Mouse (Mus musculus) gastrocnemius, postnatal 4 days (tissue): Measurements from ENCODE around the gene Npc2. TPM values are rescaled to one million over a fixed set of nuclear protein-coding genes. Genes with fewer than 3 reads are reported as not detected.
A peak's percentile ranks its signal among the peaks of the same experiment; 100 is the strongest.

Experiments used
- DNase-seq, 2 experiments: peaks; one replicate each; pipeline ENCODE4 v3.0.0; 2021 to 2022; ENCODE audit warnings: low spot score in 2 of 2, mixed read lengths in 2 of 2
- total RNA-seq, 2 experiments: library from RNA; stranded (reverse); gene quantifications; 2 replicates each; pipeline ENCODE4 v1.2.3; 2021

Npc2 gene
- total RNA-seq, 2 experiments from 2014 or later, result 40.4 to 44.1 TPM

DNA sequence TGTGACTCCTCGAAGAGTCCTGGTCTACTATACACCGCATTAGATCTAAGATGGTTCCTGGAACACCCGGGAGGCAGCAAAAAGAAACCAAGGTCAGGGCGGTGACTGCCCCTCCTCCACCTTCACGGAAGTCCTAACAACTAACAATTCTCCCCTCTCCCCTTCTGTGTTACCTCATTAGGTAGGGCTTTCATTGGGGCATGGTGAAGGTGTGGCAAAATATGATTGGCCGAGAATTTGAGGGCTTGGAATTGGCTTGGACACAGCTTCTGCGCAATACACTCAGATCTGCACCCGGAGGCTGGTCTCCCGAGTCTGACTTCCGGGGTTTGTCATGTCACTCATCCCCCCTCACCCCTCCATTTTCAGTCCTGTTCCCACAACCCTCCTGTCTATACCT, 44.5 kb downstream of the Npc2 start:
- no peak for DNase-seq

- DNase-seq, result no peak
Observed at GRCm38 (mm10) chr12:84727434-84727833, 45.5 kb downstream of the Npc2 start.

DNA sequence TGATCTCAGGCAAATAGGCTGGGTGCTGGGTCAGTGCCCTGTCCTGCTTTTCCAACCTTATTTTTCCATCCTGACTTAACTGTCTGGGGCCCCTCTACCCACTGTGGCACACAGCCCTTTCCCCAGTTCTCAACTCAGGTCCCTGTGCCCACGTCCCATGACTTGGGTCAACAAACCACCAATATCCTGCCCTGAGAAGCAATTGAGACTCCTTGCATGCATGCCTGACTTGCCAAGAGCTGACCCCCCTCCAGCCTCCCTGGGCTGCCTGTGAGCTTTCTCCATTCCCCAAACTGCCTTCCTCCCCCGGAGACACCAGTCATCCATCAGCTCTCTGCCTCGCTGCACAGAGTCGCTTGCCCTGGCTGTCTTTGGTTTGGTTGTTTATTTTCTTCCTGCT, 46.0 kb downstream of the Npc2 start:
- no peak for DNase-seq

DNA sequence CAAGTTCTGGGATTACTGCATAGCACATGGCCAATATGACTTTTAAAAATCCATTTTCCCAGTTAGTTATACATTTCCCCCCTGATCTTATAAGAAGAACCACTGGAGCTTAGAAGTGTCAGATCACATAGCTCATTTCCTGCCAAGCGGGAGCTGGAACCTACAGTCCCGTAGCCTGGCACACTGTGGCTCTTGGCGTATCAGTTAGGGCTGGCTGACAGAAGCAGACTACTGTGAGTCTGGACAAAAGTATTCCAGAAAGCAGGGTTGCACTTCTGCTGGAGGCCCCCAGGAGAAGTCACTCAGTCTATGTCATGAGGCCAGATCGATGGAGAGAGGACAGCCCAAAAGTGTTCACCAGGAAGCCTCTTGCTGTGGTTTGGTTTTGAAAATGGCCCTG, 46.6 kb downstream of the Npc2 start:
- no peak for DNase-seq

GRCm38 (mm10) chr12:84718462-84719244, 54.3 kb downstream of the Npc2 start:
- DNase-seq, result no peak

DNA sequence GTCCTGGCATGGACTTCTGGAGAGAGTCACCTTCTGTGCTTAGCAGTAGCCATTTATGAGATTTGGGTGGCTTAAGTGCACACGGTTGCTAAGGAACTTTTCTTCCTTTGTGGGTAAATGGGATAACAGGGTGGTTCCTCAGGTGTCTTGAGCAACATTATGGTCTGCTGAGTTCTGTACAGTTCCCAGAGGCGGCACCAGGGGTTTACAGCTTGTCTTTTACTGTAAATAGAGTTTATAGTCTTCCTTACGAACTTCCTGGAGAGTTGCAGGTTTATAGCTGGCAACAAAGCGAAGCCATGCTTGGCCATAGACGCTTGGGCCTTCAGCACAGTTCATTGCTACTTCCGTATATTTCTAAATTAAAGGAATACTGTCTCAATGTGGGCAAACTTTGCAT, 58.4 kb downstream of the Npc2 start:
- no peak for DNase-seq

DNA sequence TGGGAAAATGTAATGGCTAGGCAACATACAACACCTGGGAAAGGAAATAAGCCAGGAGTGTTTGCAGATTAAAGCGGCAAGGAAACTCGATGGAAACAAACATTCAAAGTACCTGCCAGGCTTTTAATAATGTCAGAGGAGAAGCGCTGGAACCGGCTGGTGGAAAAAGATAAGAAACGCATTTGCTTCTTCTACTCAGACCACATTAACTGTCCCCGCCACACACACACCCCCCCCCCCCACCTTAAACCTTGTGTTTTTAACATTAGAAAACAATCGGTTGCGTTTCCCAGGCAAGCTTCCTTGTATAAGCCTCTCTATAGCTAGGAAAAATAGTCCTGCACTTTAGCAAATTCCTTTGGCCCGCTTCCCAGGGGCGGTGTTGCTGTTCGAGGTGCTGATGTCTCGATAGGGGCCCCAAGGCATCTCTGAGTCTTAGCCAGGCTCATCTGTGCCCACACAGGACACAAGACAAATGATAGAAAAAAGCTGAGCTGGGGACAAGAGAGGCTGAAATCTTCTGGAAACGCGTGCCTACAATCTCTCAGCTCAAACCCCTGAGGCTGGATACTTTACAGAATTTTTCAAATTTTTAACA, 63.0 kb downstream of the Npc2 start:
- peak in 1 of 2 experiments; percentile 20 for DNase-seq

GRCm38 (mm10) chr12:84707804-84708203, 65.1 kb downstream of the Npc2 start:
- DNase-seq, result no peak

GRCm38 (mm10) chr12:84706886-84707285, 66.1 kb downstream of the Npc2 start:
- DNase-seq, result no peak

Other genes with a start within 250 kb of the Npc2 start
- not detected for gene Vsx2, start 203.4 kb downstream of the Npc2 start, total RNA-seq
- 1 to 10 TPM; 7.5 to 8.4 TPM for gene Abcd4, start 155.7 kb downstream of the Npc2 start, total RNA-seq
- not detected for gene Vrtn, start 132.1 kb downstream of the Npc2 start, total RNA-seq
- not detected for gene Syndig1l, start 74.3 kb downstream of the Npc2 start, total RNA-seq
- gene Isca2, start 99 bp upstream of the Npc2 start, total RNA-seq, result 10 to 100 TPM; 43.8 to 46.5 TPM
- 1 to 10 TPM; 2.8 to 3.3 TPM for gene Ltbp2, start 103.4 kb upstream of the Npc2 start, total RNA-seq
- 10 to 100 TPM; 41.5 to 51.8 TPM for gene Fcf1, start 197.7 kb upstream of the Npc2 start, total RNA-seq
- gene Arel1, start 197.7 kb upstream of the Npc2 start, total RNA-seq, result 10 to 100 TPM; 19.4 to 20.6 TPM
- gene Ylpm1, start 223.2 kb upstream of the Npc2 start, total RNA-seq, result 10 to 100 TPM; 38.7 to 46.6 TPM